Mouse (Mus musculus): ENCODE measurements around the gene Rpl12.

- no peak for TF ChIP-seq CTCF (IDR thresholded peaks at IDR 0.05; ENCODE audit: low read depth)
- no peak for TF ChIP-seq EP300 (IDR thresholded peaks at IDR 0.05; ENCODE audit: low read depth)
Measured at GRCm38 (mm10) chr2:32924306-32924844, 37.0 kb upstream of the Rpl12 start.

Measured in liver, postnatal 0 days (tissue).